Mouse (Mus musculus) T-helper 2 cell (primary cell): ENCODE measurements around the gene Fam71e1.

Experiments
- in situ Hi-C: fragments of 300-600 bp; cut with MboI, MseI; formaldehyde crosslinking; loops from one replicate; pipeline ENCODE4 v1.15.1; 2025; ENCODE audit warnings: high pct_unique_total_duplicates

Gene Fam71e1

GRCm38 (mm10) chr7:44495992-44496770, at the start of gene Fam71e1, which contains the start of gene Emc10:
Gene Fam71e1, plus strand, starts transcription at chr7:44496581.
Gene Emc10, minus strand, starts transcription at chr7:44496529.
- in situ Hi-C loops: loop anchor here (5.0 to 10.0 kb wide), 2 partner anchors 56 to 821 kb away; partner anchors contain the start of genes Ctu1 and Nr1h2

DNA sequence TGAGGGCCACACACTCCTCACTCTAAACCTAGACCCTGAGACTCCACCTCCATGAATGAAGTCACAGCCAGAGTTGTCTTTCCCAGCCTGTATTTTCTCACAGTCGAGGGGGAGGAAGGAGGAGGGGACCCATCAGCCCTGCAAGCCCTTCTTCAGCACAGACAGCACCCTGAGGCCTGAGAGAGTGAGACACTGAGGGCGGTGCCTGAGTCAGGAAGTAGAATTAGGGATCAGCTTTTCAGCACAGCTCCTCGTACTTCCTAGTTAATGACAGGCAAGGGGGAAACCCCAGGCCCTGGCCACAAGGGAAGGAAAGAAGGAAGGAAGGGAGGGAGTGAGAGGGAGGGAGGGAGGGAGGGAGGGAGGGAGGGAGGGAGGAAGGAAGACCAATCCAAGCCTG, 43.1 kb upstream of the Fam71e1 start:
- in situ Hi-C loops: loop anchor here (25.0 kb wide), 1 partner anchor 666 kb away; the partner anchor contains the start of genes Klk10, Klk8 and Klk9

DNA sequence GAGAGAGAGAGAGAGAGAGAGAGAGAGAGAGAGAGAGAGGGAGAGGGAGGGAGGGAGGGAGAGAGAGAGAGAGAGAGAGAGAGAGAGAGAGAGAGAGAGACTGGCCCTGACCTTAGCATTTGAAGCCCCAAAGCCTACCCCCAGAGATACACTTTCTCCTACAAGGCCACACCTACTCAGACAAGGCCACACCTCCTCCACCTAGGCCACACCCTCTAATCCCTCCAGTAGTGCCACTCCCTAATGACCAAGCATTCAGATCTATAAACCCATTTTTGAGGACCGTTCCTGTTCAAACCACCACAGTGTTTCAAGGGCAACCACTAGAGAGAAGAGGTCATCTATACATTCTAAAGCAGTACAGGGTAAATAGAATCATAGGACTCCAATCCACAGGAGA, 40.1 kb upstream of the Fam71e1 start:
- in situ Hi-C loops: loop anchor here (25.0 kb wide), 1 partner anchor 669 kb away; the partner anchor contains the start of genes Klk10, Klk8 and Klk9

DNA sequence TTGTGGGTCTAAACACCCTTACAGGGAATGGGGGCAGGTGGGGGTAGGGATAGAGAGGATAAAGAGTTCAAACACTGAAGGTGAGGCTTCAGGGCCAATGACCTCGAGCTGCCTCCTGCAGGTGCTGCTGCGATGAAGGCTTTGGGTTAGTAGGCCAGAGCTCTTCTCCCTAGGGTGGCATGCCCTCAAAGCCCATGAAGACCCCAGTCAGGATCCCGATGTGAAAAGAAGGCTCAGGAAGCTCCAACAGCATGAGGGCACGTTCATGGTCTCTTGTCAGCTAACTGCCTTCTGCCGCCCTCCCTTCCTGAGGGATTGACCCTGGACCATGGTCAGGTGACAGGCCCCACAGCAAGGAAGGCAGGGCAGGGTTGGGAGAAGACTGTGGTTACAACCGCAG, 36.3 kb upstream of the Fam71e1 start:
- in situ Hi-C loops: loop anchor here (25.0 kb wide), 1 partner anchor 673 kb away; the partner anchor contains the start of genes Klk10, Klk8 and Klk9

DNA sequence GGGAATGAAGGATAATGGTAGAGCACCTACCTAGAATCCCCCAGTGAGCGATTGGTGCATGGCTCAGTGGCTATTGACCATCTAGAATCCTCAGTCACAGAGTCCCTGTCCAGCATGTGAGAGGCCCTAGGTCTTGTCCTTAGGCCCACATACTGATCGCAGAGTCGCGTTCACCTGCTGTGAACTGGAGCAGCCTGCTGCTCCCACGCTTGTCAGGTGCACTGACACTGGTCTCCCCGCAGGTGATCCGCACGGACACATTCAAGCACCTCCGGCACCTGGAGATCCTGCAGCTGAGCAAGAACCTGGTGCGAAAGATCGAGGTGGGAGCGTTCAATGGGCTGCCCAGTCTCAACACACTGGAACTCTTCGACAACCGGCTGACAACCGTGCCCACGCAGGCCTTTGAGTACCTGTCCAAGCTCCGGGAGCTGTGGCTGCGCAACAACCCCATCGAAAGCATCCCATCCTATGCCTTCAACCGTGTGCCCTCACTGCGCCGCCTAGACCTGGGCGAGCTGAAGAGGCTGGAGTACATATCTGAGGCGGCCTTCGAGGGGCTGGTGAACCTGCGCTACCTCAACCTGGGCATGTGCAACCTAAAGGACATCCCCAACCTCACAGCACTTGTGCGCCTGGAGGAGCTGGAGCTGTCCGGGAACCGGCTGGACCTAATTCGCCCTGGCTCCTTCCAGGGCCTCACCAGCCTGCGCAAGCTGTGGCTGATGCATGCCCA, 35.4 kb upstream of the Fam71e1 start:
- in situ Hi-C loops: loop anchor here (25.0 kb wide), 1 partner anchor 674 kb away; the partner anchor contains the start of genes Klk10, Klk8 and Klk9

DNA sequence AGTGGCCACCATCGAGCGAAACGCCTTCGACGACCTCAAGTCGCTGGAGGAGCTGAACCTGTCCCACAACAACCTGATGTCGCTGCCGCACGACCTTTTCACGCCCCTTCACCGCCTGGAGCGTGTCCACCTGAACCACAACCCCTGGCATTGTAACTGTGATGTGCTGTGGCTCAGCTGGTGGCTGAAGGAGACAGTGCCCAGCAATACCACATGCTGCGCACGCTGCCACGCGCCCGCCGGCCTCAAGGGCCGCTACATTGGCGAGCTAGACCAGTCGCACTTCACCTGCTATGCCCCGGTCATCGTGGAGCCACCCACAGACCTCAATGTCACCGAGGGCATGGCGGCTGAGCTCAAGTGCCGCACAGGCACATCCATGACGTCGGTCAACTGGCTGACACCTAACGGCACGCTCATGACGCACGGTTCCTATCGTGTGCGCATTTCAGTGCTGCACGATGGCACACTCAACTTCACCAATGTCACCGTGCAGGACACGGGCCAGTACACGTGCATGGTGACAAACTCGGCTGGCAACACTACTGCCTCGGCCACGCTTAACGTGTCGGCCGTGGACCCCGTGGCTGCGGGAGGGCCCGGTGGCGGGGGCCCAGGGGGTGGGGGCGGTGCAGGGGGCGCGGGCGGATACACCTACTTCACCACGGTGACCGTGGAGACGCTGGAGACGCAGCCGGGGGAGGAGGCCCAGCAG, 34.7 kb upstream of the Fam71e1 start:
- in situ Hi-C loops: loop anchor here (25.0 kb wide), 1 partner anchor 674 kb away; the partner anchor contains the start of genes Klk10, Klk8 and Klk9

DNA sequence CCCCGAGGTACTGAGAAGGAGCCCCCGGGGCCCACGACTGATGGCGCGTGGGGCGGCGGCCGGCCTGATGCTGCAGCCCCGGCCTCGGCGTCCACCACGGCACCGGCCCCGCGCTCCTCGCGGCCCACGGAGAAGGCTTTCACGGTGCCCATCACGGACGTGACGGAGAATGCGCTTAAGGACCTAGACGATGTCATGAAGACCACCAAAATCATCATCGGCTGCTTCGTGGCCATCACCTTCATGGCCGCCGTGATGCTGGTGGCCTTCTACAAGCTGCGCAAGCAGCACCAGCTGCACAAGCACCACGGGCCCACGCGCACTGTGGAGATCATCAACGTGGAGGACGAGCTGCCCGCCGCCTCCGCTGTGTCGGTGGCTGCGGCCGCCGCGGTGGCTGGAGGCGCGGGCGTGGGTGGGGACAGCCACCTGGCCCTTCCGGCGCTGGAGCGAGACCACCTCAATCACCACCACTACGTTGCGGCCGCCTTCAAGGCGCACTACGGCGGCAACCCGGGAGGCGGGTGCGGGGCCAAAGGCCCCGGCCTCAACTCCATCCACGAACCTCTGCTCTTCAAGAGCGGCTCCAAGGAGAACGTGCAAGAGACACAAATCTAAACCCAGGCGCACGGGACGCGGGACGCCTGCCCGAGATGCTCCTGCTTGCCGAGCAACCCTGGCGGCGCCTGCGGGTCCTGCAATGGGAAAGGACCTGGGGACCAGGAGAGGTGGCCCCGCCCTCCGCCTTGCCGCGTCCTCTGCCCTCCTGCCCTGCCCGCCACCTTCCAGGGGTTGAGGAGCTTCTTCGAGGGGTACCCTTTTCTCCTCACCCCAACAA, 33.9 kb upstream of the Fam71e1 start:
- in situ Hi-C loops: loop anchor here (25.0 kb wide), 1 partner anchor 675 kb away; the partner anchor contains the start of genes Klk10, Klk8 and Klk9

GRCm38 (mm10) chr7:44463056-44463425, 33.3 kb upstream of the Fam71e1 start:
- in situ Hi-C loops: loop anchor here (25.0 kb wide), 1 partner anchor 676 kb away; the partner anchor contains the start of genes Klk10, Klk8 and Klk9

DNA sequence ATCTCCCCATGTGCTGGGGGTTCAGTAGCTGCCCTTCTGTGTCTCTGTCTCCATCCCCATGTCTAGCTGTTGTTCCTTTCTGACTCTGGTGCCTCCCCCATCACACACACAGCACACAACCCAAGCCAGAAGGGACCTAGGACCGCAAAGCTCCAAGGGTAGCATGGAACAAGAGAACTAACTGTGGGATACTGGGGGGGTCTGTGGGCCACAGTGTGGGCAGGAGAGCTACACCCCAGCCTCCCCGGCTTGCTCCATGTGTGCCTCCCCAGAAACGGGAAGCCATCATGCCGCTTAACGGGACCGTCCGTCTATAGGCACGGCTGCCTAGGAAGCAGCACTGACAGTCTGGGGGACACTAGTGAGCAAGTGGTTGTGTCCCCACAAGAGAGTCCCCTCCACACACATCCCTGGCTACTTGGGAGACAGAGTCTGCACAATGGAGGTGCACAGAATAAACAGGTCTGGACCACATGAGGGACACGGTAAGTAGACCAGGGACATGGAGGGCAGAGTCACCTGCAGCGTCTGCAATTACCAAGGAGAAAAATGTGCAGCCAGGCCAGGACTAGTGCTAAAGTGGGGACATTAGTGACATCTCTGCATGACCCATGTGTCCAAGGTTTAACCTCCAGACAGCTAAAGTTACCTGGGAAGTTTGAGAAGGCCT, 32.7 kb upstream of the Fam71e1 start:
- in situ Hi-C loops: loop anchor here (25.0 kb wide), 1 partner anchor 676 kb away; the partner anchor contains the start of genes Klk10, Klk8 and Klk9

GRCm38 (mm10) chr7:44464511-44464910, 31.9 kb upstream of the Fam71e1 start:
- in situ Hi-C loops: loop anchor here (25.0 kb wide), 1 partner anchor 677 kb away; the partner anchor contains the start of genes Klk10, Klk8 and Klk9

DNA sequence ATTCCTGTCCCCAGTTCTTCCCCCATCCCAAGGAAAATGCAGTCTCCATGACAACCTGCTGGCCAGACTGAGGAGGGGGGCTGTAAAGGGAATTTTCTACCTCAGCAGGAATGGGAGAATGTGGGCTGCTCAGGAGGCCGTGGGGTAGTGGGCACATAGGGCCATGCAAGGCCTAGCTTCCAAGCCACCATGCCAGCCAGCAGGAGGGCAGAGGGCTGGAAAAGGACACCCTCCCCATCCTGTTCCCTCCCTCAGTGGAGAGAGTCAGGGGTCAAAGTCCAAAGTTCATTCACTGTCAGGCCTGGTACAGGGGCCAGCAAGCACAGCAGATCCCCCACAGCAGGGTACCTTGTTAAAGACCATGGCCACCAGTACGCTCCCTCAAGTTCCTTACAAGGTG, 31.3 kb upstream of the Fam71e1 start, which contains the start of gene Aspdh:
Gene Aspdh, plus strand, starts transcription at position 281 of the 400 bp plus-strand sequence.
- in situ Hi-C loops: loop anchor here (5.0 to 25.0 kb wide), 4 partner anchors 37 to 678 kb away; partner anchors contain the start of genes Gm15517, Klk10, Klk8 and Klk9

DNA sequence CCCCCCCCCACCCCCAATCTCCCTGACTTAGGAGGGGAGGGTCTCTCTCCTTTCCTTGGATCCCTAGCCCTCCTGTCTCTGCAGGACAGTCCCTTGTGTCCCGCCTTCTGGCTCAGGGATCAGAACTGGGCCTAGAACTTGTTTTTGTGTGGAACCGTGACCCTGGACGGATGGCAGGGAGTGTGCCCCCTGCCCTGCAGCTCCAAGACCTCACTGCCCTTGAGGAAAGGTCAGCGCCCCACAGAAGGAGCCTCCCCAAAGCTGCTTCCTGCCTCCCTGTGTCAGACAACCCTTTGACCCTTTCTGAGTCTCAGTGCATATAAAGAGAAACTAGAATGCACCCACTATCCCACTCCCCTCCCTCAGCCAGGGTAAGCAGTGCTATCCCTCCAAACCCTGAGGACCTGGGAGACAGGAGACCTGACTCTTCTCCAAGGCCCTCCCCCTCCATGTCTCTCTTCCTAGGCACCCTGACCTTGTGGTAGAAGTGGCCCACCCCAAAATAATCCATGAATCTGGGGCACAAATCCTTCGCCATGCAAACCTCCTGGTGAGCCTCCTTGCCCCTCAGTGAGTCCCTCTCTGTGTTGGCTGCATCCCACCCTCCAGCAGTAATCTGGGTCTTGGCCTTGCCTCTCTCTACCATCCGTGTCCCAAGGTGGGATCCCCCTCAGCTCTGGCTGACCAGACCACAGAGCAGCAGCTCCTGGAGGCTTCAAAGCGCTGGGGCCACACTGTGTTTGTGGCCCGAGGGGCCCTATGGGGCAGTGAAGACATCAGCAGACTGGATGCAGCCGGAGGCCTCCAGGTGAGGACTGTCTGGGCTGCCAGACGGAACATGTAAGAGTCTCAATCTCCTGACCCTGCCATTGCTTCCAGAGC, 30.1 kb upstream of the Fam71e1 start:
- in situ Hi-C loops: loop anchor here (5.0 to 25.0 kb wide), 4 partner anchors 36 to 679 kb away; partner anchors contain the start of genes Gm15517, Klk10, Klk8 and Klk9

- in situ Hi-C loops: loop anchor here (5.0 to 25.0 kb wide), 4 partner anchors 35 to 680 kb away; partner anchors contain the start of genes Gm15517, Klk10, Klk8 and Klk9
Measured at GRCm38 (mm10) chr7:44466888-44467311, 29.5 kb upstream of the Fam71e1 start.

GRCm38 (mm10) chr7:44467811-44468411, 28.5 kb upstream of the Fam71e1 start, which contains the start of gene Josd2:
Gene Josd2, plus strand, starts transcription at chr7:44467980.
- in situ Hi-C loops: loop anchor here (5.0 to 25.0 kb wide), 4 partner anchors 34 to 681 kb away; partner anchors contain the start of genes Gm15517, Klk10, Klk8 and Klk9

DNA sequence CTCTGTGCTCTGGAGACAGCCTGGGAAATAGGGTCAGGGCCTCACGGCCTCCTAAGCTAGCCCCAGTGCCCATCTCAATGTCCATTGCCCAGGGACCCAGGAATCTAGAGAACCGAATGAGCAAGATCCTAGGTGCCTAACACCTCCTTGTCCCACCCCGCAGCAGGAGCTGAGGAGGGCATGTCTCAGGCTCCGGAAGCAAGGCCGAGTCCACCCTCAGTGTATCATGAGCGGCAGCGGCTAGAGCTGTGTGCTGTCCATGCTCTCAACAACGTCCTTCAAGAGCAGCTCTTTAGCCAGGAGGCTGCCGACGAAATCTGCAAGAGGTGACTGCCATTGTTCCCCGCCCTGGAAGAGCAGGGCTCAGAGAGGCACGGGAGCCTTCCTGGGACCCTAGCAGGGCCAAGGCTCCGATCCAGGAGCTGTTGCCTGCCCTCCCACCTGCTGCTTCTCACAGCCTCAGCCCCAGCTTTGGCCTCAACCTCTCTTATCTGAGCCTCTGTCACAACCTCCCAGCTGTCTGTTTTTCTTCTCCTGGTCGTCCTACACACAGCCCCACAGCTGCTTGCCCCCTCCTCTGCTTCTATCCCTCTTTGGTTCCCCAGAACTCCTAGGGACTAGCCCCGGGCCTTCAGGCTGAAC, 27.6 kb upstream of the Fam71e1 start:
- in situ Hi-C loops: loop anchor here (5.0 to 25.0 kb wide), 4 partner anchors 34 to 681 kb away; partner anchors contain the start of genes Gm15517, Klk10, Klk8 and Klk9
